Mouse (Mus musculus) C2C12 (cell line): ENCODE measurements around the gene Pdzd2.

Source experiments
- CEBPB ChIP-seq: IDR thresholded peaks from one replicate; pipeline ENCODE4 v1.6.1; 2011; ENCODE audit warnings: low read depth, mild to moderate bottlenecking, control low read depth, moderate library complexity
- CTCF ChIP-seq: IDR thresholded peaks from one replicate; pipeline ENCODE4 v1.5.1; 2011; ENCODE audit not compliant: control insufficient read depth, insufficient read depth, insufficient read length
- FOSL1 ChIP-seq: IDR thresholded peaks from one replicate; pipeline ENCODE4 v1.8.0; 2011; ENCODE audit warnings: mild to moderate bottlenecking, low read length; ENCODE audit not compliant: poor library complexity, insufficient read depth, severe bottlenecking
- USF1 ChIP-seq: IDR thresholded peaks from one replicate; pipeline ENCODE4 v1.6.1; 2011; ENCODE audit warnings: low read depth, mild to moderate bottlenecking, control low read depth, moderate library complexity

DNA sequence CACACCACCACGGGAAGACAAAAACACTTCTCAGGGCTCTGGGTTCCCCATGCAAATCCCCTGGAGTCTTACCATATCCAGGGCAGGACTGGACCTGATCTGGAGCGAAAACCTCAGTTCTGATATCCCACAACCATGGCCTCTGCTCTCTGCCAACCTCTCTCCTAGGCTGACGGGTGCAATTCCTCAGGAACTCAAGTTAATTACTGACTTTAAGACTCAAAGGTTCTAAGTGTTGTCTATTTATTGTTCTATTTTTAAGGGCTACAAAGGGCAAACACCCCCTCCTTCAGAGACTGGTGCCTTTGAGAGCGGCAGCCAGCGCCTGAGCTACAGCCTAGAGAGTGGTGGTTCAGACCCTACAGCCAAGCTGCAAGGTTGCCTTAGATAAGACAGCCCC is 65.7 kb downstream of the Pdzd2 start:
- TF ChIP-seq CTCF = no peak
- TF ChIP-seq FOSL1 = no peak
- TF ChIP-seq CEBPB = no peak
- TF ChIP-seq USF1 = no peak
